Mouse (Mus musculus) embryonic facial prominence, embryonic 13.5 days (tissue): ENCODE results near the gene Cux1. TPM values are rescaled to one million over a fixed set of nuclear protein-coding genes. Genes with fewer than 3 reads are reported as not detected.
"Not testable (repeated sequence)": the region's sequence is repeated elsewhere in the genome, so short reads cannot be mapped to it uniquely, and the experiment has no call there.

Experiments used
- ATAC-seq: fragments of 200-750 bp; cut with Nextera tagmentation; 2 replicates; pipeline ENCODE4 v1.8.0; 2017; ENCODE audit warnings: low read depth; ENCODE audit not compliant: insufficient number of reproducible peaks, insufficient read depth, low FRiP score, low TSS enrichment
- H3K27ac ChIP-seq: fragments of 300-500 bp; sonication (generic); 2 replicates; pipeline ENCODE4 v1.5.1; 2015; ENCODE audit warnings: moderate library complexity, mild to moderate bottlenecking, inconsistent platforms
- H3K27me3 ChIP-seq: fragments of 300-500 bp; sonication (generic); 2 replicates; pipeline ENCODE4 v1.6.1; 2015; ENCODE audit warnings: mild to moderate bottlenecking, inconsistent platforms
- H3K36me3 ChIP-seq: fragments of 300-500 bp; sonication (generic); 2 replicates; pipeline ENCODE4 v1.6.1; 2015; ENCODE audit warnings: mild to moderate bottlenecking, inconsistent platforms
- H3K4me1 ChIP-seq: fragments of 300-500 bp; sonication (generic); 2 replicates; pipeline ENCODE4 v1.6.1; 2015; ENCODE audit warnings: inconsistent platforms
- H3K4me2 ChIP-seq: fragments of 300-500 bp; sonication (generic); 2 replicates; pipeline ENCODE4 v1.6.1; 2015; ENCODE audit warnings: moderate library complexity, mild to moderate bottlenecking, inconsistent platforms
- H3K4me3 ChIP-seq: fragments of 300-500 bp; sonication (generic); 2 replicates; pipeline ENCODE4 v1.5.1; 2015; ENCODE audit warnings: mild to moderate bottlenecking, inconsistent platforms
- H3K9ac ChIP-seq: fragments of 300-500 bp; sonication (generic); 2 replicates; pipeline ENCODE4 v1.6.1; 2015; ENCODE audit warnings: mild to moderate bottlenecking, inconsistent platforms
- H3K9me3 ChIP-seq: fragments of 300-500 bp; sonication (generic); 2 replicates; pipeline ENCODE4 v1.6.1; 2016; ENCODE audit warnings: inconsistent platforms
- WGBS: fragments of 180-500 bp; shearing (Covaris S2); methylation state at CpG from one replicate; pipeline ENCODE4 v1.1.7; 2015; ENCODE audit warnings: mixed read lengths; 5-methylcytosine and 5-hydroxymethylcytosine counted together
- polyA plus RNA-seq: library from polyadenylated mRNA; unstranded; fragments of >200 nt; fragmentation: Nextera tagmentation; extraction: Ambion mirVana; gene quantifications from 2 replicates; pipeline ENCODE4 v1.2.1, GENCODE M21; 2015

Gene Cux1
- polyA plus RNA-seq, 1 experiment from 2014 or later, result 82.7 TPM

DNA sequence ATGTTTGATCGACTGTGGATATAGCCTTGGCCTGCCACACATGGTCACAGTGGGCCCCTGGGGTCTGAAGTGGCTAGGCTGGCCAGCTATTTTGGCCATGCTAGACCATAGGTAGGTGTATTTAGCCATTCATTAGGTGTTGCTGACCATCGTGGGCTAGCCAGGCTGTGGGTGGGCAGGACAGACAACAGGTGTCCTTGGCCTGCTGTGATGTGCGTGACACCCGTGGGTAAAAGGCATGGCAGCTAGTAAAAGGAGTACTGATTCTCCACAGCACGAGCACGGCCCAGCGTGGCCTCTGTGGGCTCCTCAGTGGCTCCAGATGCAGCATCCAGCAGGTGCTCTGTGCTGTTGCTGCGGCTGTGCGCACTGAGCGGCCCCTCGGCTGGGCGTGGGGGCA, 348.7 kb downstream of the Cux1 start:
- no peak overlapping the region for H3K4me2 ChIP-seq
- H3K27me3 ChIP-seq, result no peaks in the 10 kb centered on the region
- H3K4me1 ChIP-seq, result no peaks in the 10 kb centered on the region
- 0 out of 2 replicates have a peak, but pooled peaks cover 4% of the 10 kb centered on the region for H3K9me3 ChIP-seq
- H3K36me3 ChIP-seq, result peaks cover 39% of the 10 kb centered on the region
- H3K27ac ChIP-seq, result no peak overlapping the region
- WGBS, result 82% methylated on average over 12 of the region's 12 CpGs
- no peak for ATAC-seq
- H3K4me3 ChIP-seq, result no peak overlapping the region
- no peak overlapping the region for H3K9ac ChIP-seq

DNA sequence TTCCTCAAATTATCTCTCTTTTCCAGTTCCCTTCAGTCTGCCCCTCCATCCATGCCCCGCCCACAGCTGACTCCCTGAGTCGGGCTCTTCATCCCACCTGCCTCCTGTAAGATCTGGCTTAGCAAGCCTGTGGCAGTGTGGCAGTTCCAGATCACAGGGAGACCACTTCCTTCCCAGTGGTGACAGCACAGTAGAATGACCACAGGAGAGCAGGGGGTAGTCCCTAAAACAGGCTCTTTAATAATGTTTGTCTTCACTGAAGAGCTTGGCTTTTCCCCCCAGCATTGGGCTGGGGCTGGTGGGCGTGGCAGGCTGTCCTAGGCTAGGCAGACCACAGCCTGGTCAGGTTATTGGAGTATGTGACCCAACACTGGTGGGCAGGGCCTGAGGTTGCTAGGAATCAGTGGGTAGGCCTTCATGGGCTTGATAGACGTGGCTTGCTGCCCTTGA, 349.3 kb downstream of the Cux1 start:
- 69% methylated on average over 4 of the region's 4 CpGs for WGBS

DNA sequence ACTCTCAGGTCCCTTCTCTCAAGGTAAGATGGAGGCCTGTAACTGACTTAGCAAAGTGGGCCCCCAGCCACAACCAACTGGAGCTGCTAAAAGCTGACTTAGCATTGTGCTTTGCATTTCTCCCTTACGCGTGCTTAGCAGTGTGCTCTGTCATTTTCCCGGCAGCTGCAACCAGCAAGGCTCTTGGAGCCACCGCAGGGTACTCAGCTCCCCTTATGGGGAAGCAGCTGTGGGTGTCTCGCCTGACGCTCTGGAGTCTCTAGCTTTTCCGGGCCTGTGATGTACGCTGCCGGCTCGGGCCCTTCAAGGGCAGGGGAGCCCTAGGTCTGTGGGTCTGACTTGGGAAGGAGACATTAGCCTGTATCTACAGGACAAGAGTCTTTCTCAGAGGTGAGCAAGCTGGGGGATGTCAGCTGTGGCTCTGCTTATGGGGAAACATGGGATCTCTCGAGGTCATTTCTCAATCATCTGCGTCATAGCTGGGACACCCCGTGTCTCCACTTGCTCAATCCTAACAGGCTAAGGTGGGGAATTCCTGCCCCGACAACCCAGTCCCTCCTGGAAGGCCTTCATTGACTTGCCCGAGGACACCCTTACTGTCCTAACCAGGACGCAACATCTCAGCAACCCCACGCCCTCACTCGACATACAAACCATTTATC, 350.2 kb downstream of the Cux1 start:
- Histone ChIP-seq H3K27me3 (no peaks in the 10 kb centered on the region), H3K36me3 (peaks cover 28% of the 10 kb centered on the region), H3K4me1 (no peaks in the 10 kb centered on the region), H3K4me2 (no peak overlapping the region), H3K4me3 (no peak overlapping the region), H3K27ac (no peak overlapping the region), H3K9me3 (0 out of 2 replicates have a peak, but pooled peaks cover 4% of the 10 kb centered on the region), H3K9ac (no peak overlapping the region)
- 83% methylated on average over 18 of the region's 18 CpGs for WGBS
- ATAC-seq, result no peak

More for the DNA sequence above, 349.3 kb downstream of the Cux1 start:
- no peak overlapping the region for H3K27ac ChIP-seq
- no peaks in the 10 kb centered on the region for H3K27me3 ChIP-seq
- no peak overlapping the region for H3K4me3 ChIP-seq
- H3K4me1 ChIP-seq, result no peaks in the 10 kb centered on the region
- 0 out of 2 replicates have a peak, but pooled peaks cover 4% of the 10 kb centered on the region for H3K9me3 ChIP-seq
- H3K9ac ChIP-seq, result no peak overlapping the region
- H3K36me3 ChIP-seq, result peaks cover 32% of the 10 kb centered on the region
- no peak for ATAC-seq
- H3K4me2 ChIP-seq, result no peak overlapping the region

DNA sequence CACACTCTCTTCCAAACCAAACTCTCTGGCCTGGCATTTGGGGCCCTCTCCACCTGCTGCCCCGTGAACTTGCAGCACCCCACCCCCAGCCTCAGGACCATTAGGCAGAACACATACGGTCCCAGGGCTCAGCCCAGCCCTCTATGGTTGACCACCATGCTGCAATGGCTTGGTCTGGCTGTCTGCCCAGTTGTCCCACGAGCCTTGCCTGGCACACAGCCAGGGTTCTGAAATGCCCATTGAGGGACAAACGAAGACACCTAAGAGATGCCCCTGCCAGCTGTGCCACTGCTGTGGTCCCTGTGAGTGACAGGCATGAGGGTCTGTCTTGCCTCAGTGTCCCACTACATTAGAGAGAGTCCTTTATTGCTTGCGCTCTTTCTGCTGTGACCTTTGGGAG, 351.3 kb downstream of the Cux1 start:
- no peaks in the 10 kb centered on the region for H3K4me1 ChIP-seq
- H3K9me3 ChIP-seq, result 0 out of 2 replicates have a peak, but pooled peaks cover 4% of the 10 kb centered on the region
- H3K4me3 ChIP-seq, result no peak overlapping the region
- no peak for ATAC-seq
- no peaks in the 10 kb centered on the region for H3K27me3 ChIP-seq
- H3K9ac ChIP-seq, result no peak overlapping the region
- no peak overlapping the region for H3K27ac ChIP-seq
- H3K4me2 ChIP-seq, result no peak overlapping the region
- WGBS, result 82% methylated on average over 5 of the region's 5 CpGs
- H3K36me3 ChIP-seq, result peaks cover 18% of the 10 kb centered on the region

DNA sequence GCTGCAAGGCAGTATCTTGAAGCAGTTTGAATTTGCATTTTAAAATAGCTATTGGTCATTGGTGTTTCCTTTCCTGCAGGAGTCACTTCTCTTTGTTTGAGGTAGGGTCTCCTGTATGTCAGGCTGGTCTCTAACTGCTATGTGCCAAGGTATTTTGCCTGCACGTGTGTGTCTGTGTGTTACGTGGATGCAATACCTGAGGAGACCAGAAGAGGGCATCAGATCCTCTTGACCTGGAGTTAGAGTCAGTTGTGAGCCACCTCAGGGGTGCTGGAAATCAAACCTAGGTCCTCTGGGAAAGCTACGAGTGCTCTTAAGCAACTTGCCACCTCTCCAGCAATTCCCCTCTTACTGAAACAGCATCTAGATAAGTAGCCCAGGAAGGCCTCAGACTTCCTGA, 352.1 kb downstream of the Cux1 start:
- Histone ChIP-seq H3K4me2 (no peak overlapping the region), H3K27ac (no peak overlapping the region), H3K4me3 (no peak overlapping the region), H3K27me3 (no peaks in the 10 kb centered on the region), H3K4me1 (no peaks in the 10 kb centered on the region), H3K36me3 (peaks cover 17% of the 10 kb centered on the region), H3K9ac (no peak overlapping the region), H3K9me3 (0 out of 2 replicates have a peak, but pooled peaks cover 4% of the 10 kb centered on the region)
- ATAC-seq, result no peak
- 89% methylated on average over 3 of the region's 3 CpGs for WGBS

DNA sequence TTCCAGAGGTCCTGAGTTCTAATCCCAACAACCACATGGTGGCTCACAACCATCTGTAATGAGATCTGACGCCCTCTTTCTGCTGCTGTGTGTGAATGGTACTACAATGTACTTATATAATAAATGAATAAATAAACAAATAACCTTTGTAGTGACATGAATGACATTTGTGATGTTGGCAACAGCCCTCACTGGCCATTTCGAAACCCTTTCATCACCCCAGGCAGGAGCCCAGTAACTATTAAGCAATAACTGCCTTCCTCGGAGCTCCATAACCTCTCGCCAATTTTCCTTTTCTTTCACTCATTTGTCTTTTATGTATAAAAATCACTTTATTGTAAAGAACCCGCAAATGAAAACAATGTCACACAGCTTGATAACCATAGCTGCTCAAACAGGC, 353.6 kb downstream of the Cux1 start:
- no peak for ATAC-seq
- no peak overlapping the region for H3K4me3 ChIP-seq

DNA sequence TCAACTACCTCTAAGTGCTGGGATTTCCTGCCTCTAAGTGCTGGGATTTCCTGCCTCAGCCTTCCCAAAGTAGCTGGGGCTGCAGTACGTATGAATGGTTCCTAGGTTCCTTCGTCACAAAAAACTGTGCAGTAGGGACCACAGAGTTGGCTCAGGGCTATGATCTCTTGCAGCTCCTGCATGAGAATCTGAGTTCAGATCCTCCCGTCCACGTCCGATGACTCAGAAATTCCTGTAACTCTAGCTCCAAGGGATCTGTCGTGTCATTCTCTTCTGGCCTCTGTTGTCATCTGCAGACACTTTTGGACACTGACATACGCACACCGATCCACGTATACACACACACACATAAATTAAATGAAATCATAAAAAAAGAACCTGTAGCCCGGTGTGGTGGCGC, 354.6 kb downstream of the Cux1 start:
- no peak overlapping the region for H3K4me3 ChIP-seq
- no peak overlapping the region for H3K4me2 ChIP-seq
- H3K4me1 ChIP-seq, result no peaks in the 10 kb centered on the region
- no peaks in the 10 kb centered on the region for H3K36me3 ChIP-seq
- ATAC-seq, result no peak
- H3K27me3 ChIP-seq, result no peaks in the 10 kb centered on the region
- H3K9me3 ChIP-seq, result 0 out of 2 replicates have a peak, but pooled peaks cover 4% of the 10 kb centered on the region
- no peak overlapping the region for H3K9ac ChIP-seq
- H3K27ac ChIP-seq, result no peak overlapping the region
- WGBS, result 94% methylated on average over 11 of the region's 11 CpGs

More for the DNA sequence above, 353.6 kb downstream of the Cux1 start:
- no peaks in the 10 kb centered on the region for H3K4me1 ChIP-seq
- no peaks in the 10 kb centered on the region for H3K27me3 ChIP-seq
- no peak overlapping the region for H3K27ac ChIP-seq
- peaks cover 6% of the 10 kb centered on the region for H3K36me3 ChIP-seq
- H3K4me2 ChIP-seq, result no peak overlapping the region
- WGBS, result 81% methylated on average over 5 of the region's 5 CpGs
- no peak overlapping the region for H3K9ac ChIP-seq
- H3K9me3 ChIP-seq, result 0 out of 2 replicates have a peak, but pooled peaks cover 4% of the 10 kb centered on the region

DNA sequence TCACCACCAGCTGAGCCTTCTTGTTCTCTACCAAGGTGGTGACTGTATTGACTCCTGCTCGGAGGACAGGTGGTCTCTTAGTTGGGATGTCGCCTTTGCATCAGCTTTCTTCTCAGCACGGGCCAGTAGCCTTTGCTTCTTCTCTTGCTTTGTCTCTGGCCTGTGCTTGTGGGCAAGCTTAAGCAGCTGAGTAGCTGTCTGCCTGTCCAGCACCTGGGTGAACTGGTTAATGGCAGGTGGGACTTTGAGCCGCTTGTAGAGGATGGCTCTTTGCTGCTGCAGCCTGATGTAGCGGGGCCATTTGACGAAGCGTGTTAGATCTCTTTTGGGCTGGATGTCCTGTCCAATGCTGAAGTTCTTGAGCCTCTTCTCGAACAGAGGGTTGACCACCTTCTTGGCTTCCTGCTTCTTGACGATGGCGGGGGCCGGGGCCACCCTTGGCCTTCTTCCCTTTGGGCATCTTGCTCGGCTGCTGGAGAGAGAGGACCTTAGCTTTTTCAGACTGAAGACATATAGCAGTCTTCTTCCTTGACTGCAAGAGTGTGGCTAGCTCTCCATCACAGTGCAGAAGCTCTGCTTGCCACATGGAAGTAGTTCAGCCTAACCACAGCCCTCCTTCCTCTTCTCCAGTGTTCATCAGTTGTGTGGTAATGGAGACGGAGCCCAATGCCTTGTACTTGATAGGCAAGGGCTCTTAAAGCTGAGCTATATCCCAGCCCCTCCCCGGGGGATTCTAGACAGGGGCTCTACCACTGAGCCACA, 355.8 kb downstream of the Cux1 start:
- not testable (repeated sequence) for H3K36me3 ChIP-seq, H3K27ac ChIP-seq, H3K4me3 ChIP-seq, H3K4me2 ChIP-seq, H3K9me3 ChIP-seq, H3K4me1 ChIP-seq, ATAC-seq, H3K9ac ChIP-seq, H3K27me3 ChIP-seq
- 90% methylated on average over 14 of the region's 14 CpGs for WGBS

DNA sequence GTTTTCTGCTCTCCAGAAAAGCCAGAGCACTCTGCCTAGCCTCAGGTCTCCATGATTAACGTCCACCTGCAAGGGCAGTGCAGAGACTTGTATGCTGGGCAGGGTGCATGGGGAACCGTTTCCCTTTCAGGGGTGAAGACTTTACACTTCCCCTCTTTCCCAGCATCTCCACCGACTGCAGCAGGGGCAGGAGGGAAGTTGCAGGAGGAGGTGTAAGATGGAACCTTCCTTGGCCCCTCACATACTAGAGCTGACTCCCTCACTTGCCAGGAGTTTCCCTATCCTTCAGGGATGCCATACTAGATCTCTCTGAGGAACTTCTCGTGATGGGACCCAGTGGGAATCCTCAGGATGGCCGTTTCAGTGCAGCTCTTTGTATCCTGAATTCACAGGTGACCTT, 356.7 kb downstream of the Cux1 start:
- no peak overlapping the region for H3K27ac ChIP-seq
- no peak for ATAC-seq
- WGBS, result 71% methylated on average over 5 of the region's 5 CpGs
- no peak overlapping the region for H3K9ac ChIP-seq
- no peak overlapping the region for H3K4me3 ChIP-seq
- H3K9me3 ChIP-seq, result 0 out of 2 replicates have a peak, but pooled peaks cover 4% of the 10 kb centered on the region
- H3K4me2 ChIP-seq, result no peak overlapping the region
- H3K4me1 ChIP-seq, result no peaks in the 10 kb centered on the region
- H3K36me3 ChIP-seq, result no peaks in the 10 kb centered on the region
- H3K27me3 ChIP-seq, result no peaks in the 10 kb centered on the region

DNA sequence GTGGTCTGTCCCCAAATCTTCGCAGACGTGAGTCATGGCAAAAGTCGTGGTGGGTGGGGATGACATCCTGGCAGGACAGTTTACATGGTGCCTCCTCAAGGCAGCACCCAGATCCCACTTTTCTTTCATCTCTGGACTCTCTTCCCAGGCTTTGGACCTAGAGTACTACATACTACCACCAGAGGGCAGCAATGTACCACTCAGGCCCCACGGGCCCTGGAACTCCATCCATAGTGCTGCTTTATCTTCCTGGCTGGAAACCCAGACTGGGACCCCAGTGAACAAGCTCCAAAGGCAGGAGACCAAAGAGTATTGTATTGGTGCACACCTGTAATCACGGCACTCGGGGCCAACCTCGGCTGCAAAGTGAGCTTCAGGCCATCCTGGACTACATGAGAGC, 365.5 kb downstream of the Cux1 start:
- peaks cover 12% of the 10 kb centered on the region for H3K4me1 ChIP-seq
- H3K36me3 ChIP-seq, result peaks cover 4% of the 10 kb centered on the region
- no peak overlapping the region for H3K9ac ChIP-seq
- no peak overlapping the region for H3K4me3 ChIP-seq
- WGBS, result 28% methylated on average over 7 of the region's 7 CpGs
- no peaks in the 10 kb centered on the region for H3K9me3 ChIP-seq
- H3K27me3 ChIP-seq, result no peaks in the 10 kb centered on the region
- no peak for ATAC-seq
- no peak overlapping the region for H3K27ac ChIP-seq
- H3K4me2 ChIP-seq, result no peak overlapping the region

DNA sequence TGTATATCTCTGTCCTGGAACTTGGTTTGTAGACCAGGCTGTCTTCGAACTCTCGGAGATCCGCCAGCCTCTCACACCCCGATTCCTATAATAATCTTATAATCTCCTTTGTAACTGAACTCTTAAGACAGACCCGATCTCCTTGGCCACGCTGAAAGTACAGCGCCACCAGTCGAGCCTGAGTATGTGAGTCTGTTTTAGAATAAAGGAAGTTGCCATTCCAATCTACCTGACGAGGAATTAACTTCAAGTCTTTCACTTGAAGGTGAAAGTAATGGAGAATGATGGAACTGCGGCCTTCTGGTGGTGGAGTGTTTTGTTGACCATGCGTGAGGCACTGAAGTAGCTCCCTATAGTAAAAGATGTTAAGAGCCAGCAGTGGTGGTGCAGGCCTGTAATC, 367.8 kb downstream of the Cux1 start:
- H3K9me3 ChIP-seq, result no peaks in the 10 kb centered on the region
- H3K9ac ChIP-seq, result peak overlapping the region; percentile 96
- H3K27ac ChIP-seq, result peak overlapping the region; percentile 86
- H3K4me2 ChIP-seq, result peak overlapping the region; percentile 96
- H3K36me3 ChIP-seq, result peaks cover 27% of the 10 kb centered on the region
- H3K4me1 ChIP-seq, result peaks cover 12% of the 10 kb centered on the region
- ATAC-seq, result no peak
- no peaks in the 10 kb centered on the region for H3K27me3 ChIP-seq
- H3K4me3 ChIP-seq, result peak overlapping the region; percentile 99
- WGBS, result 29% methylated on average over 11 of the region's 11 CpGs
